ENCODE assay signal across 10 mouse cellular contexts in genomic region chr9:110680736-110681507, GRCm38 (mm10). TPM values are rescaled to one million over a fixed set of nuclear protein-coding genes. Genes with fewer than 3 reads are reported as not detected.
DNase-seq lines count a peak whose midpoint lies in the region; ATAC-seq and TF ChIP-seq lines count a peak whose summit lies in the region.
"Had no signal": no experiment of that assay in that cellular context is flagged by ENCODE, and none has a peak within 500 bp of the region (broad histone marks: within the 10 kb centered on the region; RNA-seq: fewer than 3 reads in every experiment).

No protein-coding gene starts in this region.

- H3K4me1 ChIP-seq in heart, postnatal 0 days (ENCODE audit: control insufficient read depth, insufficient read depth), result peaks cover 66% of the 10 kb centered on the region
- H3K4me1 ChIP-seq in heart, adult 2 months (ENCODE audit: control insufficient read depth, insufficient read depth, low read length), result peaks cover 43% of the 10 kb centered on the region
- H3K4me1 ChIP-seq in MEL (ENCODE audit: control insufficient read depth in 1 of 2, insufficient read depth in 2 of 2, low read length in 2 of 2), result peaks cover 0 to 22% of the 10 kb centered on the region in 2 experiments; a peak in 2 of 4 replicates

- no peak for TF ChIP-seq POLR2A in heart, adult 2 months (IDR thresholded peaks at IDR 0.05; ENCODE audit: insufficient read depth, low read depth, low read length)
- no peak for TF ChIP-seq POLR2A in MEL (IDR thresholded peaks at IDR 0.05; ENCODE audit: control insufficient read depth in 1 of 2, insufficient read depth in 1 of 2, low read depth in 1 of 2, low read length in 2 of 2, poor library complexity in 1 of 2)

- no peak for TF ChIP-seq EP300 in heart, postnatal 0 days (IDR thresholded peaks at IDR 0.05; ENCODE audit: low read depth)
- TF ChIP-seq EP300 in heart, adult 2 months (IDR thresholded peaks at IDR 0.05; ENCODE audit: insufficient read depth, low read depth, low read length), result no peak
- TF ChIP-seq EP300 in MEL (IDR thresholded peaks at IDR 0.05; ENCODE audit: low read depth in 1 of 2, low read length in 2 of 2), result no peak

- WGBS in heart, postnatal 0 days, result 77% methylated on average over 7 of the region's 7 CpGs
- 57% methylated on average over 7 of the region's 7 CpGs for WGBS in heart, adult 2 months

- ATAC-seq in heart, postnatal 0 days (ENCODE audit: insufficient read depth, low read depth), result no peak
- peak; percentile 18 to 24 for ATAC-seq in hematopoietic stem cell, adult 5-6 weeks (replicated peaks in 1 of 2; ENCODE audit: insufficient read depth in 1 of 2, low FRiP score in 2 of 2, low TSS enrichment in 1 of 2, low read depth in 1 of 2, poor library complexity in 2 of 2, severe bottlenecking in 2 of 2)

- TF ChIP-seq RAD21 in MEL (IDR thresholded peaks at IDR 0.05; ENCODE audit: low read depth, low read length), result no peak

- H3K27me3 ChIP-seq in heart, postnatal 0 days (ENCODE audit: control insufficient read depth, insufficient read depth, low read length), result no peaks in the 10 kb centered on the region
- no peaks in the 10 kb centered on the region for H3K27me3 ChIP-seq in heart, adult 2 months (ENCODE audit: control insufficient read depth, insufficient read depth, low read length)
- no peaks in the 10 kb centered on the region for H3K27me3 ChIP-seq in MEL (ENCODE audit: control insufficient read depth in 1 of 2, insufficient read depth in 2 of 2, low read length in 2 of 2)
- H3K27me3 ChIP-seq: liver, embryonic 15.5 days had no signal

- H3K4me3 ChIP-seq in heart, postnatal 0 days (ENCODE audit: low read depth, low read length), result no peak overlapping the region
- no peak overlapping the region for H3K4me3 ChIP-seq in heart, adult 2 months
- no peak overlapping the region for H3K4me3 ChIP-seq in MEL (ENCODE audit: control insufficient read depth in 1 of 2, insufficient read depth in 1 of 2, low read depth in 2 of 2, low read length in 2 of 2)
- H3K4me3 ChIP-seq: embryonic facial prominence, embryonic 10.5 days; liver, embryonic 15.5 days had no signal

- TF ChIP-seq CTCF in heart, postnatal 0 days (IDR thresholded peaks at IDR 0.05; ENCODE audit: low read depth), result no peak
- TF ChIP-seq CTCF in heart, adult 2 months (IDR thresholded peaks at IDR 0.05), result no peak
- TF ChIP-seq CTCF in MEL (IDR thresholded peaks at IDR 0.05 in 2 of 3, conservative IDR thresholded peaks at IDR 0.05 in 1 of 3; ENCODE audit: control insufficient read depth in 1 of 3, insufficient read depth in 1 of 3, low read depth in 2 of 3, low read length in 3 of 3, poor library complexity in 1 of 3, severe bottlenecking in 1 of 3), result no peak

- intact Hi-C loops in heart, adult 2 months (cut with DNase I), result no loop called here

- no peak for DNase-seq in heart, postnatal 0 days (ENCODE audit: low spot score)
- DNase-seq in heart, adult 2 months, result no peak
- DNase-seq in 3134 (ENCODE audit: extremely low read depth, insufficient read length, low spot score), result peak; percentile 49
- DNase-seq in MEL (ENCODE audit: low read depth, low spot score), result peak; percentile 51
- DNase-seq in thymus, postnatal 25 days, result no peak
- no peak for DNase-seq in heart, adult 8-10 months (ENCODE audit: low spot score)
- no peak for DNase-seq in cerebellum, postnatal 4 days (ENCODE audit: low spot score in 2 of 2)

- no peaks in the 10 kb centered on the region for H3K36me3 ChIP-seq in heart, postnatal 0 days (replicated peaks; ENCODE audit: control insufficient read depth, insufficient read depth, low read length)
- H3K36me3 ChIP-seq in heart, adult 2 months (ENCODE audit: control insufficient read depth, insufficient read depth, low read length), result no peaks in the 10 kb centered on the region; the same call in none of the 2 replicates
- H3K36me3 ChIP-seq in MEL (ENCODE audit: control insufficient read depth in 1 of 2, insufficient read depth in 2 of 2, low read length in 2 of 2), result peaks cover 0 to 14% of the 10 kb centered on the region in 2 experiments; a peak in 2 of 4 replicates
- H3K36me3 ChIP-seq: liver, embryonic 15.5 days had no signal

- no peaks in the 10 kb centered on the region for H3K9me3 ChIP-seq in heart, postnatal 0 days (replicated peaks; ENCODE audit: control insufficient read depth, low read length)
- H3K9me3 ChIP-seq in MEL (replicated peaks; ENCODE audit: insufficient read depth, low read length), result no peaks in the 10 kb centered on the region
- H3K9me3 ChIP-seq: embryonic facial prominence, embryonic 10.5 days; liver, embryonic 15.5 days had no signal

- peak overlapping the region; percentile 47 for H3K27ac ChIP-seq in heart, postnatal 0 days (ENCODE audit: low read depth)
- H3K27ac ChIP-seq in heart, adult 2 months, result no peak overlapping the region
- no peak overlapping the region for H3K27ac ChIP-seq in MEL (ENCODE audit: control insufficient read depth, low read depth, low read length)
- H3K27ac ChIP-seq: embryonic facial prominence, embryonic 10.5 days; liver, embryonic 15.5 days had no signal

- no peak overlapping the region for H3K4me2 ChIP-seq in heart, postnatal 0 days (ENCODE audit: low read depth, low read length)
- H3K4me2 ChIP-seq: liver, embryonic 15.5 days had no signal

- no peak overlapping the region for H3K9ac ChIP-seq in heart, postnatal 0 days (replicated peaks; ENCODE audit: low read depth, low read length)
- no peak overlapping the region for H3K9ac ChIP-seq in heart, adult 2 months (ENCODE audit: low read depth, low read length)
- H3K9ac ChIP-seq in MEL (ENCODE audit: control insufficient read depth, low read depth, low read length, poor library complexity, severe bottlenecking), result no peak overlapping the region
- H3K9ac ChIP-seq: liver, embryonic 15.5 days had no signal

- no peaks in the 10 kb centered on the region; the same call in 1 of the 2 replicates for H3K79me2 ChIP-seq in heart, adult 2 months (replicated peaks; ENCODE audit: control insufficient read depth, insufficient read depth, low read length)
- H3K79me2 ChIP-seq in MEL (ENCODE audit: control insufficient read depth, insufficient read depth, low read length, poor library complexity), result peaks cover 8% of the 10 kb centered on the region

TF ChIP-seq in MEL, 35 proteins besides CTCF, POLR2A, EP300 and RAD21:
- peak; percentile 61; the same call in 1 of the 2 replicates for TF ChIP-seq ETS1 (IDR thresholded peaks at IDR 0.05; ENCODE audit: low read depth, low read length)
- TF ChIP-seq MAX (IDR thresholded peaks at IDR 0.05; ENCODE audit: low read length), result no peak

RNA-seq across cellular contexts. Expression of gene Ccdc12, which starts 24.6 kb away (rescaled TPM):
- 52.9 and 95.9 TPM in 2 replicates for total RNA-seq in heart, postnatal 0 days (2014; rRNA removed; ENCODE audit: low replicate concordance)
- polyA plus RNA-seq in heart, postnatal 0 days (2015; fragmentation: Nextera tagmentation; extraction: Ambion mirVana), result 134 and 143 TPM in 2 replicates
- 10 to 100 TPM; 54.1 to 66.1 TPM for total RNA-seq in heart, adult 2 months (2021)
- 91.3 and 94.8 TPM in 2 replicates for polyA plus RNA-seq in heart, adult 2 months (2012; rRNA removed)
- total RNA-seq in MEL (2012; rRNA removed), result 122 and 129 TPM in 2 replicates
- polyA plus RNA-seq in MEL (2012; ENCODE audit: insufficient read depth in 1 of 2, insufficient read length in 2 of 2, low read depth in 1 of 2, low replicate concordance in 2 of 2, missing spikeins in 1 of 2), result 100 to 1,000 TPM in 1 of 2 experiments, not detected in 1; 112 TPM
- 89.4 and 111 TPM in 2 replicates for total RNA-seq in hematopoietic stem cell, adult 5-6 weeks (2017)
- total RNA-seq in heart, adult 8-10 months (2022), result 10 to 100 TPM; 56.2 to 69.2 (median 65.3) TPM

RNA-seq across cellular contexts. Expression of gene Nbeal2, which starts 27.0 kb away (rescaled TPM):
- 11.5 and 12.9 TPM in 2 replicates for total RNA-seq in heart, postnatal 0 days (2014; rRNA removed; ENCODE audit: low replicate concordance)
- 1.2 and 1.6 TPM in 2 replicates for polyA plus RNA-seq in heart, postnatal 0 days (2015; fragmentation: Nextera tagmentation; extraction: Ambion mirVana)
- 1 to 10 TPM; 7.6 to 8.5 TPM for total RNA-seq in heart, adult 2 months (2021)
- polyA plus RNA-seq in heart, adult 2 months (2012; rRNA removed), result 18.4 and 18.8 TPM in 2 replicates
- 7.0 and 9.3 TPM in 2 replicates for total RNA-seq in MEL (2012; rRNA removed)
- 10 to 100 TPM in 1 of 2 experiments, not detected in 1; 17.2 TPM for polyA plus RNA-seq in MEL (2012; ENCODE audit: insufficient read depth in 1 of 2, insufficient read length in 2 of 2, low read depth in 1 of 2, low replicate concordance in 2 of 2, missing spikeins in 1 of 2)
- 38.0 and 61.7 TPM in 2 replicates for total RNA-seq in hematopoietic stem cell, adult 5-6 weeks (2017)
- total RNA-seq in heart, adult 8-10 months (2022), result 10 to 100 TPM in 1 of 4 experiments, 1 to 10 TPM in 3; 5.8 to 10.8 (median 8.5) TPM

RNA-seq across cellular contexts. Expression of gene Nradd, which starts 56.7 kb away (rescaled TPM):
- 7.9 and 22.8 TPM in 2 replicates for total RNA-seq in heart, postnatal 0 days (2014; rRNA removed; ENCODE audit: low replicate concordance)
- polyA plus RNA-seq in heart, postnatal 0 days (2015; fragmentation: Nextera tagmentation; extraction: Ambion mirVana), result 10.4 and 11.5 TPM in 2 replicates
- 1 to 10 TPM; 1.3 to 1.4 TPM for total RNA-seq in heart, adult 2 months (2021)
- 2.7 and 2.9 TPM in 2 replicates for polyA plus RNA-seq in heart, adult 2 months (2012; rRNA removed)
- total RNA-seq in MEL (2012; rRNA removed), result 0.33 and 0.58 TPM in 2 replicates
- 1 to 10 TPM in 1 of 2 experiments, not detected in 1; 1.1 TPM for polyA plus RNA-seq in MEL (2012; ENCODE audit: insufficient read depth in 1 of 2, insufficient read length in 2 of 2, low read depth in 1 of 2, low replicate concordance in 2 of 2, missing spikeins in 1 of 2)
- total RNA-seq in hematopoietic stem cell, adult 5-6 weeks (2017), result 4.1 and 6.2 TPM in 2 replicates
- 1 to 10 TPM in 2 of 4 experiments, under 1 TPM in 2; 0.79 to 1.4 (median 0.97) TPM for total RNA-seq in heart, adult 8-10 months (2022)

Comparison
In these comparisons a context has a peak if more than half of its experiments do, and no peak if none do; other contexts are left out.
1. DNase-seq: peak in 3134 (single experiment) and MEL (single experiment); none in heart, postnatal 0 days (single experiment), heart, adult 2 months (0 of 2), thymus, postnatal 25 days (single experiment), heart, adult 8-10 months (single experiment) and cerebellum, postnatal 4 days (0 of 2).